16 mouse cellular contexts compared by ENCODE assay signal in the genomic region with DNA sequence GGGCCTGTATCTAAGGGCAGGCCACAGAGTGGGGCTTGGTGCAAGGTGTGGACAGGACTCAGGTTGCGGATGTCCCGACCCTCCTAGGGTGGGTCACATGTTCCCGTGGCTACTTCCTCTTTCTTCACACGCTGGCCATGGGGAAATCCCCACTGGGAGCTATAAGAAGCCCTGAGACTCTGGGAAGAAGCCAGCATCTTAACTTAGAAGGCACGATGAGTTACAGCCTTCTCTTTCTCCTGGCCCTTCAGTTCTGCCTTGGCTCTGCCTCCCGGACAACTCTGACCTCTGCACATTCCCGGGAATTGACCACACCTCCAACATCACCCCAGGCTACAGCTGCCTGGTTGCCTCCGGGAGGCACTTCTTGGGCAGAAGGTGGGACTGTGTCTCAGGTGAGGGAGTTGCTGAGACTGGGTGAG. TPM values are rescaled to one million over a fixed set of nuclear protein-coding genes. Genes with fewer than 3 reads are reported as not detected.
A peak's percentile ranks its signal among the peaks of the same experiment; 100 is the strongest.
DNase-seq lines count a peak whose midpoint lies in the region; ATAC-seq lines count a peak whose summit lies in the region.
"Had no signal": no experiment of that assay in that cellular context is flagged by ENCODE, and none has a peak within 500 bp of the region (broad histone marks: within the 10 kb centered on the region; RNA-seq: fewer than 3 reads in every experiment).

No protein-coding gene starts in this region.

- DNase-seq in limb, embryonic 11.5 days (ENCODE audit: low spot score) = no peak
- no peak for DNase-seq in limb, embryonic 10.5 days (ENCODE audit: low spot score)
- DNase-seq in kidney, adult 9 months = peak; percentile 55
- no peak for DNase-seq in ovary, adult 18-20 months (ENCODE audit: low spot score)
- DNase-seq in lung, postnatal 25 days (ENCODE audit: low spot score) = no peak
- no peak for DNase-seq in cerebellum, postnatal 36 days
- DNase-seq: cerebellum, postnatal 14 days; spleen, adult 18-20 months had no signal

- no peaks in the 10 kb centered on the region; the same call in 1 of the 2 replicates for H3K4me1 ChIP-seq in limb, embryonic 11.5 days (ENCODE audit: control insufficient read depth, insufficient read depth, low read length)
- H3K4me1 ChIP-seq in limb, embryonic 10.5 days = peaks cover 10% of the 10 kb centered on the region
- H3K4me1 ChIP-seq: heart, embryonic 15.5 days had no signal

- H3K27ac ChIP-seq in limb, embryonic 11.5 days (replicated peaks; ENCODE audit: low read depth, low read length) = no peak overlapping the region
- no peak overlapping the region for H3K27ac ChIP-seq in limb, embryonic 10.5 days
- H3K27ac ChIP-seq: heart, embryonic 15.5 days; liver, embryonic 14.5 days; midbrain, embryonic 12.5 days; neural tube, embryonic 15.5 days had no signal

- ATAC-seq in limb, embryonic 11.5 days (ENCODE audit: insufficient number of reproducible peaks, low FRiP score, low TSS enrichment, low read depth) = 0 out of 2 replicates have a peak, but pooled peaks have one; percentile 51
- peak; percentile 60; the same call in 1 of the 2 replicates for ATAC-seq in common myeloid progenitor, adult 5-6 weeks (replicated peaks; ENCODE audit: low read depth, poor library complexity, severe bottlenecking)
- 0 out of 2 replicates have a peak, but pooled peaks have one; percentile 6 for ATAC-seq in neutrophil, adult 5-6 weeks (ENCODE audit: extremely low read depth, insufficient number of reproducible peaks, low FRiP score, poor library complexity, severe bottlenecking)
- ATAC-seq: inflammation-experienced regulatory T-cells, adult 6 months had no signal

- no peaks in the 10 kb centered on the region for H3K27me3 ChIP-seq in limb, embryonic 11.5 days (ENCODE audit: control insufficient read depth, insufficient read depth, low read length)
- no peaks in the 10 kb centered on the region for H3K27me3 ChIP-seq in limb, embryonic 10.5 days (ENCODE audit: low read depth, poor library complexity, severe bottlenecking)
- H3K27me3 ChIP-seq: heart, embryonic 15.5 days; midbrain, embryonic 12.5 days; neural tube, embryonic 15.5 days had no signal

- H3K9me3 ChIP-seq in limb, embryonic 11.5 days (ENCODE audit: control insufficient read depth, low read length) = no peaks in the 10 kb centered on the region
- H3K9me3 ChIP-seq in limb, embryonic 10.5 days (replicated peaks) = no peaks in the 10 kb centered on the region
- H3K9me3 ChIP-seq: heart, embryonic 15.5 days; midbrain, embryonic 12.5 days; neural tube, embryonic 15.5 days had no signal

- H3K36me3 ChIP-seq in limb, embryonic 11.5 days (ENCODE audit: control insufficient read depth, insufficient read depth, low read length) = no peaks in the 10 kb centered on the region
- H3K36me3 ChIP-seq in limb, embryonic 10.5 days = no peaks in the 10 kb centered on the region
- H3K36me3 ChIP-seq: heart, embryonic 15.5 days; midbrain, embryonic 12.5 days; neural tube, embryonic 15.5 days had no signal

- WGBS in limb, embryonic 11.5 days = 51% methylated on average over 8 of the region's 8 CpGs
- 56% methylated on average over 8 of the region's 8 CpGs for WGBS in limb, embryonic 10.5 days

- no peak overlapping the region for H3K4me2 ChIP-seq in limb, embryonic 11.5 days (ENCODE audit: low read depth, severe bottlenecking)
- H3K4me2 ChIP-seq: heart, embryonic 15.5 days; midbrain, embryonic 12.5 days; neural tube, embryonic 15.5 days had no signal

- H3K9ac ChIP-seq in limb, embryonic 11.5 days (ENCODE audit: low read length) = no peak overlapping the region
- H3K9ac ChIP-seq: heart, embryonic 15.5 days; liver, embryonic 14.5 days; midbrain, embryonic 12.5 days; neural tube, embryonic 15.5 days had no signal

- no peak overlapping the region for H3K4me3 ChIP-seq in limb, embryonic 11.5 days (ENCODE audit: low read depth, low read length)
- H3K4me3 ChIP-seq in limb, embryonic 10.5 days = no peak overlapping the region
- H3K4me3 ChIP-seq: erythroblast, embryonic 14.5 days; heart, embryonic 15.5 days; midbrain, embryonic 12.5 days; neural tube, embryonic 15.5 days had no signal

RNA-seq across cellular contexts. Expression of a gene that starts 16.2 kb away (rescaled TPM):
- 0.33 and 0.55 TPM in 2 replicates for polyA plus RNA-seq in limb, embryonic 11.5 days (2014; fragmentation: Nextera tagmentation; extraction: Ambion mirVana)
- polyA plus RNA-seq in limb, embryonic 10.5 days (2016; fragmentation: Nextera tagmentation; extraction: Ambion mirVana) = 0.16 TPM in 1 of 2 replicates, not detected in the other
- total RNA-seq in common myeloid progenitor, adult 5-6 weeks (2017) = 1.5 and 2.1 TPM in 2 replicates
- 5.2 and 7.1 TPM in 2 replicates for total RNA-seq in neutrophil, adult 5-6 weeks (2017)
- polyA plus RNA-seq: erythroblast, embryonic 14.5 days; inflammation-experienced regulatory T-cells, adult 6 months had no signal

Comparison
In these comparisons a context has a peak if more than half of its experiments do, and no peak if none do; other contexts are left out.
1. ATAC-seq: peak in every context shown above with its lines; median percentile 60 in common myeloid progenitor, adult 5-6 weeks; 51 in limb, embryonic 11.5 days; 6 in neutrophil, adult 5-6 weeks.